Mouse (Mus musculus): Measurements from ENCODE around the gene Ptn. TPM values are rescaled to one million over a fixed set of nuclear protein-coding genes. Genes with fewer than 3 reads are reported as not detected.

Gene Ptn
- polyA plus RNA-seq, 1 experiment from 2014 or later, result 120 TPM

DNA sequence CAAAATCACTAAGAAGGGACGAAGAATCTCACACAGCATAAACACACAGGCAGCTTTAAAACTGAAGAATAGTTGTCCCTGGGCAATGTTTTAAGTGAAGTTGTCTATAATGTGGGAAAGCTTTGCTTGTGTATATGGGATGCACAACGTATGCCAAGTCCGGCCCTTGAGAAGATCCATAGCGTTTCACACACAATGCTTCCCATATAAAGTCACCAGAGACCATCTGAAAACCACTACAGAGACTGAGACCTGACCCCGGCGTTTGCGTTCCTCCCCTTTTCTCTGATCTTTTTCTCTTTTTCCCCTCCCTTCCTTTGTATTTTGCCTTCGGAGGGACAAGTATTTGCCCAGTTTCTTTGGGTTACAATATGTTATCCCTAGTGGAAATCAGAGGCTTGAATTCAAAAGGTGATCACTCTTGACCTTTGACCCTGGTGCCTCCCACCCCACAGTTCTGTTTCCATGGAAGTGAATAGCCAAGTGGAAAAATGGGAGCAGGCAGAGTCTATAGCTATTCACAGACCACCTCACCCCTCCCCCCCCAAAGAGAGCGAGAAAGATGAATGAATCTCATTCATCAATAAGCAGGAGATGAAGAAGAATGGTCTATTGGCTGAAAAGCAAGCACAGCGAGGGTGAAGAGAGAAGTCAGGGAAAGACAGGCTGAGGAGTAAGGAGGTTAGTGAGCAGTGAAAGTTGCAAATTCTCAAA is 34.2 kb downstream of the Ptn start:
- H3K36me3 ChIP-seq (ENCODE audit: control insufficient read depth, insufficient read depth), result no peaks in the 10 kb centered on the region
- no peak overlapping the region for H3K4me3 ChIP-seq (ENCODE audit: low read depth, low read length)
- no peak for ATAC-seq
- H3K9me3 ChIP-seq (ENCODE audit: control insufficient read depth), result no peaks in the 10 kb centered on the region
- no peak overlapping the region for H3K9ac ChIP-seq (ENCODE audit: low read depth, low read length)
- H3K27me3 ChIP-seq (replicated peaks; ENCODE audit: control insufficient read depth, insufficient read depth, low read length), result no peaks in the 10 kb centered on the region
- no peaks in the 10 kb centered on the region for H3K4me1 ChIP-seq (replicated peaks; ENCODE audit: control insufficient read depth, insufficient read depth, low read length)
- H3K27ac ChIP-seq (ENCODE audit: low read depth, low read length), result no peak overlapping the region
- 72% methylated on average over 10 of the region's 10 CpGs for WGBS
- TF ChIP-seq CTCF (IDR thresholded peaks at IDR 0.05; ENCODE audit: low read depth), result no peak
- no peak overlapping the region for H3K4me2 ChIP-seq (replicated peaks; ENCODE audit: low read depth)

- Histone ChIP-seq H3K27me3 (replicated peaks; ENCODE audit: control insufficient read depth, insufficient read depth, low read length) (no peaks in the 10 kb centered on the region), H3K9ac (ENCODE audit: low read depth, low read length) (no peak overlapping the region), H3K4me2 (replicated peaks; ENCODE audit: low read depth) (no peak overlapping the region), H3K9me3 (ENCODE audit: control insufficient read depth) (no peaks in the 10 kb centered on the region), H3K36me3 (ENCODE audit: control insufficient read depth, insufficient read depth) (no peaks in the 10 kb centered on the region), H3K27ac (ENCODE audit: low read depth, low read length) (no peak overlapping the region), H3K4me1 (replicated peaks; ENCODE audit: control insufficient read depth, insufficient read depth, low read length) (no peaks in the 10 kb centered on the region), H3K4me3 (ENCODE audit: low read depth, low read length) (no peak overlapping the region)
- WGBS, result 67% methylated on average over 2 of the region's 2 CpGs
- no peak for TF ChIP-seq CTCF (IDR thresholded peaks at IDR 0.05; ENCODE audit: low read depth)
- no peak for ATAC-seq
These were observed 37.5 kb downstream of the Ptn start for GRCm38 (mm10) chr6:36772541-36772940.

- ATAC-seq, result no peak
- 79% methylated on average over 3 of the region's 3 CpGs for WGBS
- Histone ChIP-seq H3K27ac (ENCODE audit: low read depth, low read length) (no peak overlapping the region), H3K9me3 (ENCODE audit: control insufficient read depth) (no peaks in the 10 kb centered on the region), H3K4me2 (replicated peaks; ENCODE audit: low read depth) (no peak overlapping the region), H3K4me3 (ENCODE audit: low read depth, low read length) (no peak overlapping the region), H3K4me1 (replicated peaks; ENCODE audit: control insufficient read depth, insufficient read depth, low read length) (no peaks in the 10 kb centered on the region), H3K9ac (ENCODE audit: low read depth, low read length) (no peak overlapping the region), H3K36me3 (ENCODE audit: control insufficient read depth, insufficient read depth) (no peaks in the 10 kb centered on the region), H3K27me3 (replicated peaks; ENCODE audit: control insufficient read depth, insufficient read depth, low read length) (no peaks in the 10 kb centered on the region)
- no peak for TF ChIP-seq CTCF (IDR thresholded peaks at IDR 0.05; ENCODE audit: low read depth)
These were observed 41.0 kb downstream of the Ptn start for GRCm38 (mm10) chr6:36769012-36769411.

- Histone ChIP-seq H3K36me3 (ENCODE audit: control insufficient read depth, insufficient read depth) (no peaks in the 10 kb centered on the region), H3K27me3 (replicated peaks; ENCODE audit: control insufficient read depth, insufficient read depth, low read length) (no peaks in the 10 kb centered on the region), H3K9me3 (ENCODE audit: control insufficient read depth) (no peaks in the 10 kb centered on the region), H3K9ac (ENCODE audit: low read depth, low read length) (no peak overlapping the region), H3K4me1 (replicated peaks; ENCODE audit: control insufficient read depth, insufficient read depth, low read length) (no peaks in the 10 kb centered on the region), H3K4me3 (ENCODE audit: low read depth, low read length) (no peak overlapping the region), H3K4me2 (replicated peaks; ENCODE audit: low read depth) (no peak overlapping the region), H3K27ac (ENCODE audit: low read depth, low read length) (no peak overlapping the region)
- ATAC-seq, result no peak
- WGBS, result 84% methylated on average over 3 of the region's 3 CpGs
- TF ChIP-seq CTCF (IDR thresholded peaks at IDR 0.05; ENCODE audit: low read depth), result no peak
These were observed 43.1 kb downstream of the Ptn start for GRCm38 (mm10) chr6:36766941-36767340.

DNA sequence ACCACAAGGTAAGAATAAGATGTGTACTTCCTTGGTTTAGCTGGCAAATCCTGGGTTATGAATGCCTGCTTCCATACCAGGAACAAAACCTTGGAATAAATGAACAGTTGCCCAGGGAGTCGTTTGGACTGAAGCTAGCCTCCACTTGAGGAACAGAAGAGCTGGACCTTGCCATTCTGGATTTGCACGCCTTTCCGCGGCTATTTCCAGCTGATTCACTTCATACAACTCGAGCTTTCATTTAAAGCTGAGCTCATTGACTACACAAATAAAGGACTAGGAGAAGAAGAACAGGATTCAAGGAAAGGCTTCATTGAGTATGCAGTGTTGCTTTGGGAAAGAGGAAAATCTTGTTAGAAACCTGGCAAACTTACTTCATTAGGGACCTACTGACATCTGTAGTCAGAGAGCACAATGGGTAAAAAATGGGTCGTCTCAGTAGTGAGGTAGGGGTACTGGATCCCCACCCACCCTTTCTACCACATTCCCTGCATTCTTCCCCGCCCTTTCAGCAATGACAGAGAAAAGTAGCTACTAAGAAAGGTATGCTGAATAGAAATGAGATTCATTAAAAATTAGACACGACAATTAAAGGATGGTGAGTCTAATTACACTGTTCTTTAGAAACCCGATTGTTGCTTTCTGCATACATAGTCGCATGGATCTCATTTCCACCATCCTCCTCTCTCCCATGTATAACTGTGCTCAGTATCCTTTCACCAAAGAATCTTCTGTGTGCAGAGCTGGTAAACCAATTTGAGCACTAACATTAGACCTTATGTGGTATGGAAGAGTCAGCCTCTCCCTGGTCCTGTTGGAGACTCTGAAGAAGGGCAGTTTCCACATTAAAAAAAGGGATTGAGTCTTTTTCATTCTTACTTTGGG is 54.8 kb downstream of the Ptn start:
- H3K27me3 ChIP-seq (replicated peaks; ENCODE audit: control insufficient read depth, insufficient read depth, low read length), result no peaks in the 10 kb centered on the region
- H3K36me3 ChIP-seq (ENCODE audit: control insufficient read depth, insufficient read depth), result no peaks in the 10 kb centered on the region
- no peak overlapping the region for H3K4me3 ChIP-seq (ENCODE audit: low read depth, low read length)
- no peak for ATAC-seq
- 79% methylated on average over 10 of the region's 10 CpGs for WGBS
- H3K4me2 ChIP-seq (replicated peaks; ENCODE audit: low read depth), result no peak overlapping the region
- no peak overlapping the region for H3K27ac ChIP-seq (ENCODE audit: low read depth, low read length)
- H3K9ac ChIP-seq (ENCODE audit: low read depth, low read length), result no peak overlapping the region; the same call in 1 of the 2 replicates
- H3K4me1 ChIP-seq (replicated peaks; ENCODE audit: control insufficient read depth, insufficient read depth, low read length), result no peaks in the 10 kb centered on the region
- no peak for TF ChIP-seq CTCF (IDR thresholded peaks at IDR 0.05; ENCODE audit: low read depth)
- H3K9me3 ChIP-seq (ENCODE audit: control insufficient read depth), result no peaks in the 10 kb centered on the region

GRCm38 (mm10) chr6:36752887-36753286 is 57.1 kb downstream of the Ptn start:
- ATAC-seq, result no peak
- no peak for TF ChIP-seq CTCF (IDR thresholded peaks at IDR 0.05; ENCODE audit: low read depth)
- Histone ChIP-seq H3K27ac (ENCODE audit: low read depth, low read length) (no peak overlapping the region), H3K4me2 (replicated peaks; ENCODE audit: low read depth) (no peak overlapping the region), H3K4me3 (ENCODE audit: low read depth, low read length) (no peak overlapping the region), H3K27me3 (replicated peaks; ENCODE audit: control insufficient read depth, insufficient read depth, low read length) (no peaks in the 10 kb centered on the region), H3K4me1 (replicated peaks; ENCODE audit: control insufficient read depth, insufficient read depth, low read length) (no peaks in the 10 kb centered on the region), H3K36me3 (ENCODE audit: control insufficient read depth, insufficient read depth) (no peaks in the 10 kb centered on the region), H3K9ac (ENCODE audit: low read depth, low read length) (no peak overlapping the region), H3K9me3 (ENCODE audit: control insufficient read depth) (no peaks in the 10 kb centered on the region)
- WGBS, result 74% methylated on average over 6 of the region's 6 CpGs

Measured in intestine, postnatal 0 days (tissue).